Mouse (Mus musculus) stomach, postnatal 0 days (tissue): ENCODE results near the gene Foxn3. TPM values are rescaled to one million over a fixed set of nuclear protein-coding genes. Genes with fewer than 3 reads are reported as not detected.

Experiments used
- ATAC-seq: fragments of 200-750 bp; cut with Nextera tagmentation; 2 replicates; pipeline ENCODE4 v1.8.0; 2017; ENCODE audit not compliant: low FRiP score, low TSS enrichment
- DNase-seq: peaks from one replicate; pipeline ENCODE4 v3.0.0-alpha.2; 2016; ENCODE audit warnings: low spot score
- H3K27ac ChIP-seq: fragments of 300-500 bp; sonication (generic); replicated peaks from 2 replicates; pipeline ENCODE4 v1.5.1; 2014; ENCODE audit warnings: mild to moderate bottlenecking, control low read depth
- H3K27me3 ChIP-seq: fragments of 300-500 bp; sonication (generic); 2 replicates; pipeline ENCODE4 v1.6.1; 2014; ENCODE audit warnings: low read length; ENCODE audit not compliant: control insufficient read depth, insufficient read depth
- H3K36me3 ChIP-seq: fragments of 300-500 bp; sonication (generic); 2 replicates; pipeline ENCODE4 v1.6.1; 2014; ENCODE audit warnings: low read length, mixed read lengths; ENCODE audit not compliant: control insufficient read depth, insufficient read depth
- H3K4me1 ChIP-seq: fragments of 300-500 bp; sonication (generic); replicated peaks from 2 replicates; pipeline ENCODE4 v1.6.1; 2014; ENCODE audit warnings: antibody characterized with exemption; ENCODE audit not compliant: control insufficient read depth, insufficient read depth
- H3K4me2 ChIP-seq: fragments of 300-500 bp; sonication (generic); replicated peaks from 2 replicates; pipeline ENCODE4 v1.6.1; 2014; ENCODE audit warnings: low read depth, mild to moderate bottlenecking, control low read depth, moderate library complexity
- H3K4me3 ChIP-seq: fragments of 300-500 bp; sonication (generic); 2 replicates; pipeline ENCODE4 v1.5.1; 2014; ENCODE audit warnings: low read depth, low read length, control low read depth
- H3K9ac ChIP-seq: fragments of 300-500 bp; sonication (generic); 2 replicates; pipeline ENCODE4 v1.6.1; 2014; ENCODE audit warnings: mild to moderate bottlenecking, low read length, control low read depth, mixed read lengths
- H3K9me3 ChIP-seq: fragments of 300-500 bp; sonication (generic); 2 replicates; pipeline ENCODE4 v1.6.1; 2016; ENCODE audit warnings: low read length; ENCODE audit not compliant: control insufficient read depth
- CTCF ChIP-seq: IDR thresholded peaks from 2 replicates; pipeline ENCODE4 v1.5.1; 2016; ENCODE audit warnings: antibody characterized with exemption, low read depth, mild to moderate bottlenecking, moderate library complexity
- EP300 ChIP-seq: optimal IDR thresholded peaks from 2 replicates; pipeline ENCODE3; 2016; ENCODE audit warnings: antibody characterized with exemption
- WGBS: fragments of 180-500 bp; shearing (Covaris S2); extraction: QIAGEN DNeasy Blood & Tissue Kit; methylation state at CpG from one replicate; pipeline ENCODE4 v1.1.7; 2014; 5-methylcytosine and 5-hydroxymethylcytosine counted together
- polyA plus RNA-seq: library from polyadenylated mRNA; unstranded; fragments of >200 nt; fragmentation: Nextera tagmentation; extraction: Ambion mirVana; gene quantifications from 2 replicates; pipeline ENCODE4 v1.2.1, GENCODE M21; 2015

Foxn3 gene
- polyA plus RNA-seq, 1 experiment from 2014 or later = 40.1 TPM

- DNase-seq = peak; percentile 67
- Histone ChIP-seq H3K27ac (no peak overlapping the region), H3K9me3 (no peaks in the 10 kb centered on the region), H3K36me3 (no peaks in the 10 kb centered on the region), H3K4me2 (no peak overlapping the region), H3K9ac (no peak overlapping the region), H3K27me3 (no peaks in the 10 kb centered on the region), H3K4me1 (no peaks in the 10 kb centered on the region), H3K4me3 (no peak overlapping the region)
- no peak for ATAC-seq
- TF ChIP-seq CTCF (peak; percentile 76), EP300 (no peak)
- 41% methylated on average over 4 of the region's 4 CpGs for WGBS
Measured at GRCm38 (mm10) chr12:99150126-99150525, 413.3 kb downstream of the Foxn3 start.

DNA sequence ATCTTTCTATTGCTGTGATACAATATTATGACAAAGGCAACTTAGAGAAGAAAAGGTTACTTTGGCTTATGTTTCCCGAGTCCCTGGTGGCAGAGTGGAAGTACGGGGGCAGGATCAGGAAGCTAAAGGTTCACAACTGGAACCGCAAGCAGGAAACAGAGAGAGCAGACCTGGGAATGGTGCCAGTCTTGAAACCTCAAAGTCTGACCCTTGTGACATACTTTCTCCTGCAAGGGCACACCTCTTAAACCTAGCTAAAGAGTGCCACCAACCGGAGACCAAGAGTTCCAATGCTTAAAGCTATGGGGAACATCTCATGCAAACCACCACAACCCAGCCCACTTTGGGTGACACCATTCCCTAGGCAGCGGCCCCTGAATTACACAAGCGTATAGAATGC lies 414.2 kb downstream of the Foxn3 start:
- Histone ChIP-seq H3K4me1 (no peaks in the 10 kb centered on the region), H3K27ac (no peak overlapping the region), H3K36me3 (no peaks in the 10 kb centered on the region), H3K4me3 (no peak overlapping the region), H3K9ac (no peak overlapping the region), H3K9me3 (no peaks in the 10 kb centered on the region), H3K27me3 (no peaks in the 10 kb centered on the region), H3K4me2 (no peak overlapping the region)
- ATAC-seq = no peak
- TF ChIP-seq EP300 (no peak), CTCF (no peak)
- no peak for DNase-seq
- WGBS = 91% methylated on average over 6 of the region's 6 CpGs
